Mouse (Mus musculus): ENCODE results near the gene Ppp2r5c. TPM values are rescaled to one million over a fixed set of nuclear protein-coding genes. Genes with fewer than 3 reads are reported as not detected.

Gene Ppp2r5c
- polyA plus RNA-seq, 1 experiment = 59.4 TPM

DNA sequence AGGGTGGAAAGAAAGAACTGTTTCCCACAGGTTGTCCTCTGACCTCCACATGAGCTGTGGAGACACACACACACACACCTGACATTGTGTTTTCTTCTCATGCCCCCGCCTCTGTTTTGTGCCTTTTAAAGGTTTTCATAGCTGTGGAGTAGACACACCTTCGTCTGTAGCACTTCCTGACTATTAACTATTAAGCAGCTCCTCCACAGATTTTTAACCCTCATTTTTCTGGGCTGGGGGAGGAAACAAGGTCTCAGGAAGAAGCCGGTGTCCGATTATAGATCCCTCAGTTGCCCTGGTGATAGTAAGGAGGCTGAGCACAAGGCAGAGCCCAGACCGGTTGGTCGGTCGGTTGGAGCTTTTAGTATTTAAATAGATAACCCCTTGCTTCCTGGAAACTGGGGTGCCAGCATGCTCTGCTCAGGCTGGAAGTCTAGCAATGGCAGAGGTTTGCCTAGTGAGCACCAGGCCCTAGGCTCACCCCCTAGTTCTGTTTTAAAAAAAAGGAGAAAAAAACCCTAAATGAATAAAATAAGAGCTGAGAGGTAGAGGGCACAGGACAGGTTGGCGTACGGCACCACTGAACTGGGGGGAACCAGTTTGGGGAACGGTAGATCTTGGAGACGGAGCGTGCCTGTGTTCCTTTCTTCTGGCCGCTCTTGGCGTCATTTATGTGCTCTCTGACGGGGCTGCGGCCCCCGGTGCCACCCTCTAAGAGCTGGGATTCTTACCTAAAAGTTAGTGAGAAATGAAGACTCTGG lies 38.1 kb downstream of the Ppp2r5c start:
- Histone ChIP-seq H3K27ac (ENCODE audit: control insufficient read depth, insufficient read depth, low read depth, low read length, poor library complexity) (peak overlapping the region; percentile 88), H3K4me3 (replicated peaks; ENCODE audit: control insufficient read depth, low read depth, low read length) (peak overlapping the region; percentile 78), H3K4me1 (ENCODE audit: control insufficient read depth, insufficient read depth, low read length) (peaks cover 3% of the 10 kb centered on the region)
- no peak for TF ChIP-seq CTCF (IDR thresholded peaks at IDR 0.05; ENCODE audit: control insufficient read depth, insufficient read depth, low read length)
- TF ChIP-seq POLR2A (IDR thresholded peaks at IDR 0.05; ENCODE audit: borderline replicate concordance, control insufficient read depth, low read depth, low read length) = no peak
- 2% methylated on average over 17 of the region's 17 CpGs for WGBS

DNA sequence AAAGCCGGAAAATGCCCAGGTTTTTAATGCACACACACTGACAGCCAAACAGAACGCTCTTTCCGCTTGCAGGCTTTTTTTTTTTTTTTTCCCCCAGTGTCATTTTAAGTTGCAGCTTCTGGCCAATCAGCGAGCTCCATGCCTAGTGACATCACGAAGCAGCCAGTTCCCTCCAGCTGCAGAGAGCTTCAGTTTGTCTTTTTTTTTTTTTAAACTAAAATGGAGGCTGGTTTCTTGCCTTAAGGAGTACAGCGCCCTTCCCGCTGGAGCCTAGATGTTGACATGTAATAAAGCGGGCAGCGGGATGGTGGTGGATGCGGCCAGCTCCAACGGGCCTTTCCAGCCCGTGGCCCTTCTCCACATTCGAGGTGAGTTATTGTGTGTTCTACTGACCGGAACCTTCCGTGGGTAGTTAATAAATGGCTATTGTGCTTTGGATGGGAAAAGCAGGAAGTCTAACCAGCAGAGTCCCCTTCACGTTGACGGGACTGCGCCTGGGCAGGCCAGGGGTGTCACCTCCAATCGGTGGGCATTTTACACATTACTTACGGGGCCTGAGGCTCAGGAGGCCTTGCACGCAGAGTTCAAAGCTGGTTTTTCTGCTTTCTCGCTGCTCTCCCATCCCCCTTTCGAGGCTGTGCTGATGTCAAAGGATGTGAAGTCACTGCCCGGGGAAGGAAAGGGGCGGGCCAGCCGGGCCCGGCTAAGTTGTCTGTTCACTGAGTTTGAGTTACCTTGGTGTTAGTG lies 38.8 kb downstream of the Ppp2r5c start:
- Histone ChIP-seq H3K4me1 (ENCODE audit: control insufficient read depth, insufficient read depth, low read length) (peaks cover 3% of the 10 kb centered on the region), H3K27ac (ENCODE audit: control insufficient read depth, insufficient read depth, low read depth, low read length, poor library complexity) (peak overlapping the region; percentile 94), H3K4me3 (replicated peaks; ENCODE audit: control insufficient read depth, low read depth, low read length) (peak overlapping the region; percentile 78)
- WGBS = under 1% methylated on average over 27 of the region's 27 CpGs
- TF ChIP-seq CTCF (IDR thresholded peaks at IDR 0.05; ENCODE audit: control insufficient read depth, insufficient read depth, low read length) (no peak), POLR2A (IDR thresholded peaks at IDR 0.05; ENCODE audit: borderline replicate concordance, control insufficient read depth, low read depth, low read length) (peak; percentile 60; the same call in 1 of the 2 replicates)

DNA sequence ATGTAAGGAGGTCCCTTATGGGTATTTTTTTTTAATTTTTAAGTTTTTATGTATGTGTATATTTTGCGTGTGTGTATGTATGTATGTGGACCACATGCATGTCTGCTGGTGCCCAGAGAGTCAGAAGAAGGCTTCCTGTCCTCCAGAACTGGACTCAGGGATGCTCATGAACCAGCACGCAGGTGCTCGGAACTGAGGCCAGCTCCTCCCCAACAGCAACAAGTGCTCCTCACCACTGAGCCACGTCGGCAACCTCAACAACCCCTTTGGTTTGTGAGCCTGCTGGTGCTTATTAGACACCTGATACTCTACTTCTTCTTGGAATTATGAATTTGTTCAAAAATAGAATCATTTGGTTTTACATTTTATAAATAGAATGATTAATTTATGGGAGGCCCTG lies 39.9 kb downstream of the Ppp2r5c start:
- WGBS = 62% methylated on average over 5 of the region's 5 CpGs
- no peak overlapping the region for H3K27ac ChIP-seq (ENCODE audit: control insufficient read depth, insufficient read depth, low read depth, low read length, poor library complexity)
- H3K4me1 ChIP-seq (ENCODE audit: control insufficient read depth, insufficient read depth, low read length) = peaks cover 3% of the 10 kb centered on the region
- TF ChIP-seq CTCF (IDR thresholded peaks at IDR 0.05; ENCODE audit: control insufficient read depth, insufficient read depth, low read length) (no peak), POLR2A (IDR thresholded peaks at IDR 0.05; ENCODE audit: borderline replicate concordance, control insufficient read depth, low read depth, low read length) (no peak)
- peak overlapping the region; percentile 78 for H3K4me3 ChIP-seq (replicated peaks; ENCODE audit: control insufficient read depth, low read depth, low read length)

DNA sequence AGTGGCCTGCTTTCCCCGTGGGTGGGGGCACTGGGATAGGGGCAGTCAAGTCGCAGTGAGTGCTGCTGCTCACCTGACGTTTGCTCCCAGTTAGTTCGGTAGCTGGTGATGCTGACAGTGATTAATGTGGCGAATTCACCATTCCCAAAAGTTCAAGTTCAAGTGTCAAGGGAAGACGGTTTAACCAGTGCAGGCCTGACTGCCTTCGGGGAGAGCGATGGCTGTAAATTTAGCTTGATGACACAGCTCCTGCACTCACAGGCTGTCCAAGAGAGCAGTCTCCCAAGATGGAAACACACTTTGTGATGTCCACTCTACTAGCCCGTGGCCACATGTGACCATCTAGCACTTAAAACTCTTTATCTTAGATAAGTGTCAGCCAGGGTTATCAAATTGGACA lies 41.1 kb downstream of the Ppp2r5c start:
- 0 out of 2 replicates have a peak overlapping the region, but pooled peaks have one; percentile 9 for H3K27ac ChIP-seq (ENCODE audit: control insufficient read depth, insufficient read depth, low read depth, low read length, poor library complexity)
- TF ChIP-seq CTCF (IDR thresholded peaks at IDR 0.05; ENCODE audit: control insufficient read depth, insufficient read depth, low read length) (no peak), POLR2A (IDR thresholded peaks at IDR 0.05; ENCODE audit: borderline replicate concordance, control insufficient read depth, low read depth, low read length) (no peak)
- 71% methylated on average over 9 of the region's 9 CpGs for WGBS
- H3K4me3 ChIP-seq (replicated peaks; ENCODE audit: control insufficient read depth, low read depth, low read length) = no peak overlapping the region
- H3K4me1 ChIP-seq (ENCODE audit: control insufficient read depth, insufficient read depth, low read length) = peaks cover 3% of the 10 kb centered on the region

DNA sequence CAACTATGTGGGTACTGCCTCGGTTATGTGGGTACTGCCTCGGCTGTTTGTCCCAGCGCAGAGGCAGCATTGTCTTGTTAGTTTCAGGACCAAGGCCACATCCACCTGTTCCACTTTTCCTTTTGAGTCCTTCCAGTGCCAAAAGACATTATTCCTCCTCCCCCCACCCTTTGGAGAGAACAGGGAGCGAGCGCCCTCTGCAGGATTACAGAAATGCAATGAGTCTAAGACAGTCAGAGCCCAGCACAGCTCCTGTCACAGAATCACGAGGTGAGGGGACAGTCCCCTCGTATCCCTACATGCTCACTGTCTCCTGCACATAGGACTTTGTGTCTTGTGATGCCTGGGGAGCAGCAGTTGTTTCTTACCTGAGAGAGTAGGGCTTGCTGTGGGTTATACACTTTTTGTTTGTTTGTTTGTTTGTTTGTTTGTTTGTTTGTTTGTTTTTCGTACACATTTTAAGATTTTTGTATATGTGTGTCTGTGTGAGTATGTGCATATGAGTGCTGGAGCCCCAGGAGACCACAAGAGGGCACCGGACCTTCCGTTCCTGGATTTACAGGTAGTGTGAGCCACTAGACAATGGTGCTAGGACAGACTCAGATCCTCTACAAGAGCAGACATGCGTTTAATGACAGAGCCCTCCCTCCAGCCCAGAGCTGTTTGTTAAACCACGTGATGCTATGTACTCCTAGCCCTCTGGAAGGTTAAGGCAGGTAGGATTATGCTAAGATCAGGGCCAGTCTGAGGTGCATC lies 43.2 kb downstream of the Ppp2r5c start:
- WGBS = 93% methylated on average over 12 of the region's 12 CpGs
- Histone ChIP-seq H3K27ac (ENCODE audit: control insufficient read depth, insufficient read depth, low read depth, low read length, poor library complexity) (no peak overlapping the region), H3K4me1 (ENCODE audit: control insufficient read depth, insufficient read depth, low read length) (peaks cover 8% of the 10 kb centered on the region), H3K4me3 (replicated peaks; ENCODE audit: control insufficient read depth, low read depth, low read length) (no peak overlapping the region)
- no peak for TF ChIP-seq CTCF (IDR thresholded peaks at IDR 0.05; ENCODE audit: control insufficient read depth, insufficient read depth, low read length)
- TF ChIP-seq POLR2A (IDR thresholded peaks at IDR 0.05; ENCODE audit: borderline replicate concordance, control insufficient read depth, low read depth, low read length) = no peak

DNA sequence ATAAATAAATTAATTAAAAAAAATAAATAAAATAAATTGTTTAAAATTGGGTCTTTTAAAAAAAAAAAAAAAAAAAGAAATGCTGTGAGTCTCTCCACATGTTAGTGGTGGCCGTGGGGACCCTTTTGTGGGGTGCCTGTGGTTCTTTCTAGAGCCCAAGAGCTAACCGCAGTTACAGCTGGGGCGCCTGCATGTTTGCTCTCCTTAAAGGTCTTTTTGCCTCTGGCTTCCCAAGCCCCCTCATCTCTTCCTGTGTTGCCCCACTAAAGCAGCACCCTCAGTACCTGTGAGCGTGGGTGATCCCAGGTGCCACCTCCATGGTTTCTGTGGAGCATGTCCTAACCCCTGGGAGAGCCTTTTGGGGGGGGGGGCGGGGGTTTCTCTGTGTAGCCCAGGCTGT lies 45.5 kb downstream of the Ppp2r5c start:
- Histone ChIP-seq H3K27ac (ENCODE audit: control insufficient read depth, insufficient read depth, low read depth, low read length, poor library complexity) (no peak overlapping the region), H3K4me3 (replicated peaks; ENCODE audit: control insufficient read depth, low read depth, low read length) (no peak overlapping the region), H3K4me1 (ENCODE audit: control insufficient read depth, insufficient read depth, low read length) (peaks cover 6% of the 10 kb centered on the region)
- TF ChIP-seq CTCF (IDR thresholded peaks at IDR 0.05; ENCODE audit: control insufficient read depth, insufficient read depth, low read length) (no peak), POLR2A (IDR thresholded peaks at IDR 0.05; ENCODE audit: borderline replicate concordance, control insufficient read depth, low read depth, low read length) (no peak)
- WGBS = 81% methylated on average over 5 of the region's 5 CpGs

DNA sequence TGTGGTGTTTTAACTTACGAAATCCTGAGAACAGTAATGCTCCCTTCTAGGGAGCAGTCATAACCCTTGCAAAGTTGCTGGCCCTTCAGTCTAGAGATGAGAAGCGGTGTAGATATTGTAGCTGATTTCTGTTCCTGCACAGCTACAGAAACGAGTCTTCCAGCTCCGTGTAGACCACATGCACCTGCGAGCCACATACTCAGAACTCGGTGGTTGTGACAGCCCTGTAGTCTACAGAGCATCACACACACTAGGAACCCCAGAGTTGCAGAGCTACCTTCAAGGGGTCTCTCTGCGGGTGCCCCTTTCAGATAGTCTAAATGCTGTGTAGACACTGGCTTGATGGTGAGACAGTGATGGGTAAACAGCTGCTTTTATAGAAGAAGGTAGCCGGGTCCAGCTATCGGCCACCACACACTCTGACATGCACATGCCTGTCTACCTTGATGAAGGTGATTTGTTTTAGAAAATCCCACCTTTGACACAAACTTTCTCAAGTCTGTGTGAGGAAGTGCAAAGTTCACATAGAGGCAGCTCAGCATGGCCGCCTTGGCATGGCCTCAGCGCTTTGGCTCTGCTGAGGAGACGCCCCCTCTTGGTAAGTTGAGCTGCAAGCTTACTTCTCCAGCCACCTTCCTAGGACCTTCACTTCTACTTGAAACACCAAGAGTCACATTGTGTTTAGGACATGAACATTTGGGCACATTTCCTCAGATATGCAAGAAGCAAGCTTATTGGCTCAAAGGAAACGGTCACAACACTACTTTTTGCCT lies 46.9 kb downstream of the Ppp2r5c start:
- peaks cover 9% of the 10 kb centered on the region for H3K4me1 ChIP-seq (ENCODE audit: control insufficient read depth, insufficient read depth, low read length)
- WGBS = 75% methylated on average over 13 of the region's 13 CpGs
- no peak overlapping the region for H3K27ac ChIP-seq (ENCODE audit: control insufficient read depth, insufficient read depth, low read depth, low read length, poor library complexity)
- no peak for TF ChIP-seq POLR2A (IDR thresholded peaks at IDR 0.05; ENCODE audit: borderline replicate concordance, control insufficient read depth, low read depth, low read length)
- no peak for TF ChIP-seq CTCF (IDR thresholded peaks at IDR 0.05; ENCODE audit: control insufficient read depth, insufficient read depth, low read length)
- H3K4me3 ChIP-seq (replicated peaks; ENCODE audit: control insufficient read depth, low read depth, low read length) = no peak overlapping the region

Measured in bone marrow, adult 2 months (tissue).